Mouse (Mus musculus): ENCODE results near the gene Mars2.

Gene Mars2

GRCm38 (mm10) chr1:55221352-55221751, 15.6 kb upstream of the Mars2 start:
- no peak for DNase-seq (ENCODE audit: low read depth, low spot score)

GRCm38 (mm10) chr1:55223026-55223425, 14.0 kb upstream of the Mars2 start:
- no peak for DNase-seq (ENCODE audit: low read depth, low spot score)

GRCm38 (mm10) chr1:55224111-55224510, 12.9 kb upstream of the Mars2 start:
- DNase-seq (ENCODE audit: low read depth, low spot score), result no peak

- DNase-seq (ENCODE audit: low read depth, low spot score), result no peak
Observed at GRCm38 (mm10) chr1:55225398-55225797, 11.6 kb upstream of the Mars2 start.

- DNase-seq (ENCODE audit: low read depth, low spot score), result peak; percentile 33
Observed at GRCm38 (mm10) chr1:55226011-55226857, 10.7 kb upstream of the Mars2 start, which contains the start of gene Rftn2. Gene Rftn2 (minus strand): TSS chr1:55226782.

- DNase-seq (ENCODE audit: low read depth, low spot score), result no peak
Observed at GRCm38 (mm10) chr1:55227376-55227775, 9.6 kb upstream of the Mars2 start.

GRCm38 (mm10) chr1:55228256-55228884, 8.6 kb upstream of the Mars2 start:
- DNase-seq (ENCODE audit: low read depth, low spot score), result no peak

GRCm38 (mm10) chr1:55234910-55235520, 2.0 kb upstream of the Mars2 start:
- DNase-seq (ENCODE audit: low read depth, low spot score), result peak; percentile 70

GRCm38 (mm10) chr1:55236487-55236886, 490 bp upstream of the Mars2 start:
- DNase-seq (ENCODE audit: low read depth, low spot score), result no peak

- no peak for DNase-seq (ENCODE audit: low read depth, low spot score)
Observed at GRCm38 (mm10) chr1:55237643-55238161, 725 bp downstream of the Mars2 start.

- DNase-seq (ENCODE audit: low read depth, low spot score), result no peak
Observed at GRCm38 (mm10) chr1:55238496-55238895, 1.5 kb downstream of the Mars2 start.

- DNase-seq (ENCODE audit: low read depth, low spot score), result peak; percentile 81
Observed at GRCm38 (mm10) chr1:55239237-55239636, 2.3 kb downstream of the Mars2 start.

GRCm38 (mm10) chr1:55246374-55246773, 9.4 kb downstream of the Mars2 start:
- DNase-seq (ENCODE audit: low read depth, low spot score), result no peak

GRCm38 (mm10) chr1:55264385-55264784, 27.4 kb downstream of the Mars2 start:
- DNase-seq (ENCODE audit: low read depth, low spot score), result no peak

- DNase-seq (ENCODE audit: low read depth, low spot score), result no peak
Observed at GRCm38 (mm10) chr1:55265447-55265846, 28.5 kb downstream of the Mars2 start.

- peak; percentile 66 for DNase-seq (ENCODE audit: low read depth, low spot score)
Observed at GRCm38 (mm10) chr1:55279081-55279480, 42.1 kb downstream of the Mars2 start.
